Mouse (Mus musculus): ENCODE measurements around the gene Gm4303.

GRCm38 (mm10) chr10:100296105-100296504, 49.7 kb upstream of the Gm4303 start:
- TF ChIP-seq EP300 (IDR thresholded peaks at IDR 0.05; ENCODE audit: low read depth) (no peak), CTCF (IDR thresholded peaks at IDR 0.05; ENCODE audit: low read depth) (no peak)
